Mouse (Mus musculus) megakaryocyte progenitor cell, adult 5-6 weeks (primary cell): ENCODE measurements around the gene Pcp4l1. TPM values are rescaled to one million over a fixed set of nuclear protein-coding genes. Genes with fewer than 3 reads are reported as not detected.
"Not testable (repeated sequence)": the region's sequence is repeated elsewhere in the genome, so short reads cannot be mapped to it uniquely, and the experiment has no call there.

Source experiments
- ATAC-seq: replicated peaks from 2 replicates; pipeline ENCODE4 v1.8.0; 2016; ENCODE audit warnings: mild to moderate bottlenecking, moderate TSS enrichment, inconsistent platforms; ENCODE audit not compliant: poor library complexity
- total RNA-seq, 2 experiments: library from RNA; stranded (forward) in 1 of 2; stranded (reverse) in 1 of 2; fragments of 157-497, 149-512 nt in 1 of 2; fragments of 200-1000 nt in 1 of 2; gene quantifications; 2 replicates each; pipeline versions ENCODE4 v1.2.3 to v1.2.4; 2015 to 2017

Gene Pcp4l1
- total RNA-seq (2015) (12.8 and 14.4 TPM in 2 replicates), total RNA-seq (2017) (7.1 and 8.5 TPM in 2 replicates)

DNA sequence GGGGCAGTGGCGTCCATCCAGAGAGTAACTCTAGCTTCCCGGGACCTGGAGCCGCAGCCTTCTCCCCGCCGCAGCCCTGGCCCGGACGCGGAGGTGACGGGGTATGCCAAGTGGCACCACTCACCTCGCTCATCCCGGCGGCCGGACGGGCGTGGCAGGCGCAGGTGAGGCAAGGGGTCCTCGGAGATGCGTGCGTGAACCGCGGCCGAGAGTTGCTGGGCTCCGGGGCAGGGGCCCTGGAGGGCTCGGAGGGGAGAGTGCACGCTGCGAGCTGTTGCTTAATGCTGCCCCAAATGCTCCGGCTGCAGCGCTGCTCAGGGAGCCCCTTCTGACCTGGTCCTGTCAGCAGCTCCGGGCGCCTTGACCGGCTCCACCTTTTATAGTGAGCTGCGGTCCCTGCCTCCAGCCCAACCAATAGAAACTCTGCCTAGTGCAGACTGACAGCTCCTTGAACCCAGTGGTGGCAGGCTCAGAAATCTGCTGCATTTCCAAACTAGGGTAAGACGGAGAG, at the start of gene Pcp4l1:
Pcp4l1 (minus strand) TSS at position 382 of the 511 bp plus-strand sequence.
- ATAC-seq = peak; percentile 98

- no peak for ATAC-seq
These were observed 49.3 kb upstream of the Pcp4l1 start for GRCm38 (mm10) chr1:171245353-171245752.

DNA sequence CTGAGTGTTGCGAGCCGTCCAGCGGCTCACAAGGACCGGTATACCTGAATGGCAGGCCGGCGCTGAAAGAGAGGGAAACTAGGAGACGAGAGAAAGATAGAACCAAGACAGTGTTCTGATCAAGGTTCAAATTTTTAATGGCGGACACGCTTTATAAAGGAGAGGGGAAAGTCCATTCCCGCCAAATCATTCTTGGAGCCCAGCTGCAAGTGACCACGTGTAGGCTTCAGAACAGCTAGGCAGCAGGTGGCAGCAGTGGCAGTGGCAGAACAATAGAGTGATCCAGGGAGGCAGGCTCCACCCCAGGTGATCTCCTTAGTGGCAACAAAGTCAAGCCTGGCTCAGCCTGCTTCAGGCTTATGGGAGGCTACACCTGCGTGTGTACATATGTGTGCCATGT, 45.9 kb upstream of the Pcp4l1 start:
- not testable (repeated sequence) for ATAC-seq

GRCm38 (mm10) chr1:171240911-171241310, 44.8 kb upstream of the Pcp4l1 start:
- ATAC-seq = no peak

GRCm38 (mm10) chr1:171239992-171240744, 44.1 kb upstream of the Pcp4l1 start:
- ATAC-seq = no peak

DNA sequence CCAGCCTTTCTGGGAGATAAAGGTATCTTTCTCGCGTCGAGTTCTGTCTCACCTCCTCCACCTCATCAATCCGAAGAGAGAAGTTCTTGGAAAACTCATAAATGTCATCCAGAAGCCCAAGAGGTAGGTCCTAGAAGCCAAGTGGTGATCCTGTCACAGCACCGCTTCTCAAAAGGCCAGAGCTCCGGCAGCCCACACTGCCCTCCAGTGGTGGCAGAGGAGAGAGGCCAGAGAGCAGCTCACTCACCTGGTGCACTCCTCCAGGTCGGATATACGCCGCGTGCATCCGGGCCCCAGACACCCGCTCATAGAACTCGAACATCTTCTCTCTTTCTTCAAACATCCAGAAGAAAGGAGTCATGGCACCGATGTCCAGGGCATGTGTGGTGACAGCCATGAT, 42.4 kb upstream of the Pcp4l1 start:
- peak; percentile 82 for ATAC-seq

- no peak for ATAC-seq
These were observed 41.4 kb upstream of the Pcp4l1 start for GRCm38 (mm10) chr1:171237438-171237837.

GRCm38 (mm10) chr1:171235791-171236190, 39.7 kb upstream of the Pcp4l1 start:
- ATAC-seq = no peak

DNA sequence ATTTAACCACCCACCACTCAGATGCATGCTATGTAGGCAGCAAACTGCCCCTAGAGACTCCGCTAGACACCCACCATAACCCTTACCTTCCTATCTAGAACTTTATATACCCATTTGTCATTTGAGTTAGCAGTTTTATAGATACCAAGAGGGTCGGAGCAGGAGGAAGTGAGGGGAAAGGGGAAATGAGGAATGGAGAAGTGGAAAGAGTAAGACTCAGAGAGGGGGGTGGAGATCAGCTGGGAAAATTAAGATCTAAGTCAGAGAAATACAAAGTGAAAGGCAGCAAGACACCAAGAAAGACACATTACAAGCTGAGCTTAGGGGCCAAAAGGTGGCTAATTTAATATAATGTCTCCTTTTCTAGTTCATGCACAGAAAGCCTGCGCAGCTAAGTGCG, 38.5 kb upstream of the Pcp4l1 start:
- ATAC-seq = peak; percentile 7; the same call in 1 of the 2 replicates

GRCm38 (mm10) chr1:171234126-171234525, 38.1 kb upstream of the Pcp4l1 start, which contains the start of gene Fcer1g:
TSS of gene Fcer1g (minus strand) at chr1:171234365.
- peak; percentile 67 for ATAC-seq

- peak; percentile 40 for ATAC-seq
These were observed 37.0 kb upstream of the Pcp4l1 start for GRCm38 (mm10) chr1:171232800-171233730.

GRCm38 (mm10) chr1:171232348-171232747, 36.3 kb upstream of the Pcp4l1 start:
- ATAC-seq = no peak

- ATAC-seq = peak; percentile 42
These were observed 35.8 kb upstream of the Pcp4l1 start for GRCm38 (mm10) chr1:171231844-171232243.

GRCm38 (mm10) chr1:171230215-171230614, 34.1 kb upstream of the Pcp4l1 start:
- ATAC-seq = no peak

DNA sequence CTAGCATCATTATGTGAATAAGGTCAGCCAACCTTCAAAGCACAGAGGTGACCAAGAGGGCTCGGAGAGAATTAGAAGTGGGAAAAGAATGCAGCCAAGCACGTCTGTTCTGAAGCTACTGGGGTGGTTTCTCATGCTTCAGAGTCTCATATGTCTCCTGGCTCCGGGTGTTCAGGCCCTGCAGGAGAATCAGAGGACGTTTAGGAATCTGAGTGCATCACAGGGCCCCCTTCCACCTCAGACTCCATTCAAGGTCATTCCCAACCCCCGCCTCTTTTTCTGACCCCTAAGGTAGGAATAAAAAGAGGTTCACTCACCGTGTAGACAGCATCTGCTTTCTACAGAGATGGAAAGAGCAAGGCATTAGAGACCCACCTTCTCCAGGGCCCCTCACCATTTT, 33.7 kb upstream of the Pcp4l1 start:
- ATAC-seq = no peak

DNA sequence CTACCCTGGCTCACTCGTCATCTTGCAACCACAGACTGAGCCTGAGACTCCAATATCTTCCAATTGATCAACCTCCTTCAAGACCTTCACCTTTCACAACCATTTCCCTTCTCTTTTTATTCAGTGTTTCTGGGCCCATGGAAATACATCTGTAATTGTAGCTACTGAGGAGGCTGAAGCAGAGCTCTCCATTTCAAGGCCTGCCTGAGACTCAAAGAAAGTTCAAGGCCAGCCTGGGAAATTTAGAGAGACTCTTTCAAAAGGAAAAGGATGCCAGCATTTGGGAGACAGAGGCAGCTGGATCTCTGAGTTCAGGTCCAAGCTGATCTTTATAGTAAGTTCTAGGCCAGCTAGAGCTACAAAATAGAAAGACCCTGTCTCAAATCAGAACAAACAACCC, 31.8 kb upstream of the Pcp4l1 start:
- ATAC-seq = no peak

DNA sequence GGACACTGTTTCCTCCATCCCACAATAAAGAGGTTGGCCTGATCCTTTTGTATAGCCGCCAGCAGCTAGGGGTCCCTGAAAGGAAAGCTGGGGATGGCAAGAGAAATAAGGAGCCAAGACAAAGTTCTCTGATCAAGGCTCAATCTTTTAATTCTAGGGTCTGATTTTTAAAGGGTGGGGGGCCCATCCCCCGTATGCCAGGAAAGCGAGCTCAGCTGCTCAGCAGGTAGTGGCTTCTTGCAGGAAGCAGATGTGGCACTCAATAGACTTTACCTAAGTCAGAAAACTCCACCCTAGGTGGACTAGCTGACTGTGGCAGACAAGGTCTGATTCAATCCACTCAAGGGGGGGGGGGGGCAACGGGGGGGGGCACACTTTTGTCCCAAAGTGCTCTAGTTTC, 30.7 kb upstream of the Pcp4l1 start:
- ATAC-seq = no peak

GRCm38 (mm10) chr1:171224857-171225256, 28.8 kb upstream of the Pcp4l1 start, which contains the start of gene Apoa2:
TSS of gene Apoa2 (plus strand) at chr1:171225054.
- no peak for ATAC-seq

GRCm38 (mm10) chr1:171223796-171224195, 27.7 kb upstream of the Pcp4l1 start:
- ATAC-seq = no peak

GRCm38 (mm10) chr1:171223168-171223567, 27.1 kb upstream of the Pcp4l1 start:
- ATAC-seq = no peak
